Mouse (Mus musculus) cerebellum, adult 2 months (tissue): Measurements from ENCODE around the gene Gad2.
A peak's percentile ranks its signal among the peaks of the same experiment; 100 is the strongest.

Experiments
- CTCF ChIP-seq: fragments of 200-500 bp; IDR thresholded peaks from 2 replicates; pipeline ENCODE4 v1.5.1; 2011; ENCODE audit warnings: low read depth, mild to moderate bottlenecking, control low read depth, low read length, moderate library complexity, borderline replicate concordance; ENCODE audit not compliant: insufficient read depth
- POLR2A ChIP-seq: fragments of 200-500 bp; IDR thresholded peaks from 2 replicates; pipeline ENCODE4 v1.6.1; 2011; ENCODE audit warnings: low read length, control low read depth, borderline replicate concordance; ENCODE audit not compliant: insufficient read depth

DNA sequence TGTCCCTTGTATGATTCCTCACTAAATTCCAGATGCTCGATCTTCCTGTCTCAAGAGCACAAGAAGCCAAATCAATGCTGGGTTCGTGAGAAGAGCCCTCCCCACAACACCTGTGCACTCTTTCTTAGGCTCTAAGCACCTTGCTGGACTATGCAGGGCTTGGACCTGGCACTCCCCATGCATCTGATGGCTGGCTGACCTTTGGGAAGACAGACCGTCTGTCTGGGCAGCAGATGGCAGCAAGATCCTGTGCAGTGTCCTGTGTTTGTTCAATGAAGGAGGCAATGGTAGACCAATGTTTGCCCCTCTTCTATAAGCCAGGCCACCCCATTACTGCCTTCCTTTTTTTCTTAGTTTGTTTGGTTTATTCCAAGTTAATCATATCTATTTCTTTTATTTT lies 119.2 kb downstream of the Gad2 start:
- TF ChIP-seq CTCF: peak; percentile 50
- no peak for TF ChIP-seq POLR2A
